Mouse (Mus musculus): ENCODE results near the gene Flt1. TPM values are rescaled to one million over a fixed set of nuclear protein-coding genes. Genes with fewer than 3 reads are reported as not detected.

The Flt1 gene
- polyA plus RNA-seq, 1 experiment from 2014 or later = 3.9 TPM

GRCm38 (mm10) chr5:147630426-147631290, 95.2 kb downstream of the Flt1 start:
- no peak for TF ChIP-seq CTCF (IDR thresholded peaks at IDR 0.05; ENCODE audit: low read depth)
- TF ChIP-seq EP300 (optimal IDR thresholded peaks at IDR 0.05) = no peak
- Histone ChIP-seq H3K9ac (ENCODE audit: low read length) (no peak overlapping the region), H3K4me3 (ENCODE audit: low read depth, low read length) (no peak overlapping the region), H3K9me3 (ENCODE audit: control insufficient read depth, low read length) (no peaks in the 10 kb centered on the region), H3K4me1 (replicated peaks; ENCODE audit: control insufficient read depth, insufficient read depth) (no peaks in the 10 kb centered on the region), H3K4me2 (replicated peaks; ENCODE audit: low read depth) (no peak overlapping the region), H3K27ac (replicated peaks) (no peak overlapping the region), H3K36me3 (ENCODE audit: control insufficient read depth, insufficient read depth, low read length) (no peaks in the 10 kb centered on the region), H3K27me3 (ENCODE audit: control insufficient read depth, insufficient read depth, low read length) (no peaks in the 10 kb centered on the region)
- no peak for DNase-seq (ENCODE audit: low spot score)
- 76% methylated on average over 17 of the region's 17 CpGs for WGBS
- no peak for ATAC-seq (ENCODE audit: low FRiP score, low TSS enrichment)

DNA sequence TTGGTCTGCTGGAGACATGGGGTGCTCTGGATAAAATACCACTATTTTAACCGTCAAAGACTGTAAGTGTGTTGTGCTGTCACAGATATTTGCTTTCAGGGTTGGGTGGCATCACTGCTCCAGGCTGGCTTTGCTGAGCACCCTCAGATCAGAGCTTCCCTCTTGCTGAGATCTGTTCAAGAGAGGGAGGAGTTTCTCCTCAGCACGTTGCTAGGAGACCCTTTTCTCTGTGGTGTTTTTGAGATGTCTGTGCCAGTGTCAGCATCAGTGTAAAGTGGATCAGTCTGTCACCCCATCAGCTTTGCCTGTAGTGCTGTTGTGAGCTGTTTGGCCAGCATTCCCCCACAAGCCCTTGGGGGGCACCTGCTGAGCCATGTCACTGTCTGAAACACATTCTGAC, 98.9 kb downstream of the Flt1 start:
- no peaks in the 10 kb centered on the region for H3K4me1 ChIP-seq (replicated peaks; ENCODE audit: control insufficient read depth, insufficient read depth)
- no peaks in the 10 kb centered on the region for H3K9me3 ChIP-seq (ENCODE audit: control insufficient read depth, low read length)
- ATAC-seq (ENCODE audit: low FRiP score, low TSS enrichment) = no peak
- DNase-seq (ENCODE audit: low spot score) = no peak
- H3K4me3 ChIP-seq (ENCODE audit: low read depth, low read length) = no peak overlapping the region
- no peak overlapping the region for H3K9ac ChIP-seq (ENCODE audit: low read length)
- H3K4me2 ChIP-seq (replicated peaks; ENCODE audit: low read depth) = no peak overlapping the region
- no peaks in the 10 kb centered on the region for H3K36me3 ChIP-seq (ENCODE audit: control insufficient read depth, insufficient read depth, low read length)
- H3K27me3 ChIP-seq (ENCODE audit: control insufficient read depth, insufficient read depth, low read length) = no peaks in the 10 kb centered on the region
- WGBS = 65% methylated on average over 2 of the region's 2 CpGs
- TF ChIP-seq CTCF (IDR thresholded peaks at IDR 0.05; ENCODE audit: low read depth) (no peak), EP300 (optimal IDR thresholded peaks at IDR 0.05) (no peak)
- H3K27ac ChIP-seq (replicated peaks) = no peak overlapping the region

DNA sequence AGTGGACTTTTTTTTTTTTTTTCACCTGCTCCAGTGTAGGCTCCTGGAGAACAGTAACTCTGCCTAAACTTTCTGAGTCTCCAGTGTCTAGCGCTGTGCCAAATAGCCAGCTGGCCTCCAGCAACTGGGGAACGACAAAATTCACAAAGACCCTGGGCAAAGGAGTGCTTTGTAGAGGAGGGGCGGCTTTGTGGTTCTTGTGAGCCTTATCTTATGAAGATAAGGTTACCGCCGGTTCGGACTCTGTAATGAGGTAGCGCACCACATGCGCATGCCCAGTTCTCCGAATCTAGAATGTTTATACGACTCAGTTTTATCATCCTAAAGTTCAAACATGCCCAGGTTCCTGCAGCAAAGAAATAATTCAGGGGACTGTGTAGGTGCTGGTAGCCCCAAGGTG, 102.1 kb downstream of the Flt1 start:
- H3K9ac ChIP-seq (ENCODE audit: low read length) = no peak overlapping the region
- no peaks in the 10 kb centered on the region for H3K27me3 ChIP-seq (ENCODE audit: control insufficient read depth, insufficient read depth, low read length)
- H3K4me2 ChIP-seq (replicated peaks; ENCODE audit: low read depth) = peak overlapping the region; percentile 29; the same call in 1 of the 2 replicates
- WGBS = 51% methylated on average over 10 of the region's 10 CpGs
- H3K4me1 ChIP-seq (replicated peaks; ENCODE audit: control insufficient read depth, insufficient read depth) = no peaks in the 10 kb centered on the region
- no peaks in the 10 kb centered on the region for H3K36me3 ChIP-seq (ENCODE audit: control insufficient read depth, insufficient read depth, low read length)
- DNase-seq (ENCODE audit: low spot score) = peak; percentile 24
- no peak overlapping the region for H3K4me3 ChIP-seq (ENCODE audit: low read depth, low read length)
- no peak for TF ChIP-seq EP300 (optimal IDR thresholded peaks at IDR 0.05)
- TF ChIP-seq CTCF (IDR thresholded peaks at IDR 0.05; ENCODE audit: low read depth) = no peak
- H3K27ac ChIP-seq (replicated peaks) = no peak overlapping the region
- no peak for ATAC-seq (ENCODE audit: low FRiP score, low TSS enrichment)
- no peaks in the 10 kb centered on the region for H3K9me3 ChIP-seq (ENCODE audit: control insufficient read depth, low read length)

DNA sequence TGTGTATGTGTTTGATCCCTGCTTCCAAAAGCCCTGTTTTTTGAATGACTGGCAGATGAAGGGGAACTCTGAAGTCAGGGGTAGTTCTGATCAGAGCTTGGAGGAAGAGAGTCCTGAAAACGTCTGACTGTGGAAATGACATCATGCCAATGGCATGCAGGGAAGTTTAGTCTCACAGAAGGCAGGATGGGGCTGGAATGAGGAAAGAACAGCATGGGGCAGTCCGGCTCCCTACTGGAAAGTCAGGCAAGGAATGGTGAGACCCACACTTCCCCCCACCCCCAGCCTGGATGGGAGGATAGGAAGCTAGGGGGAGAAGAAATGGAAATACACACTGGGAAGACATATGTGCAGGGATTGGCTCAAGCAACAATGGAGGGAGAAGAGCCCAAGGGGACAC, 105.6 kb downstream of the Flt1 start:
- no peak overlapping the region for H3K4me2 ChIP-seq (replicated peaks; ENCODE audit: low read depth)
- H3K27me3 ChIP-seq (ENCODE audit: control insufficient read depth, insufficient read depth, low read length) = no peaks in the 10 kb centered on the region
- no peaks in the 10 kb centered on the region for H3K4me1 ChIP-seq (replicated peaks; ENCODE audit: control insufficient read depth, insufficient read depth)
- DNase-seq (ENCODE audit: low spot score) = no peak
- 7% methylated on average over 2 of the region's 2 CpGs for WGBS
- TF ChIP-seq EP300 (optimal IDR thresholded peaks at IDR 0.05) (no peak), CTCF (IDR thresholded peaks at IDR 0.05; ENCODE audit: low read depth) (no peak)
- no peak for ATAC-seq (ENCODE audit: low FRiP score, low TSS enrichment)
- H3K4me3 ChIP-seq (ENCODE audit: low read depth, low read length) = no peak overlapping the region
- H3K9me3 ChIP-seq (ENCODE audit: control insufficient read depth, low read length) = no peaks in the 10 kb centered on the region
- no peaks in the 10 kb centered on the region for H3K36me3 ChIP-seq (ENCODE audit: control insufficient read depth, insufficient read depth, low read length)
- no peak overlapping the region for H3K27ac ChIP-seq (replicated peaks)
- H3K9ac ChIP-seq (ENCODE audit: low read length) = no peak overlapping the region

DNA sequence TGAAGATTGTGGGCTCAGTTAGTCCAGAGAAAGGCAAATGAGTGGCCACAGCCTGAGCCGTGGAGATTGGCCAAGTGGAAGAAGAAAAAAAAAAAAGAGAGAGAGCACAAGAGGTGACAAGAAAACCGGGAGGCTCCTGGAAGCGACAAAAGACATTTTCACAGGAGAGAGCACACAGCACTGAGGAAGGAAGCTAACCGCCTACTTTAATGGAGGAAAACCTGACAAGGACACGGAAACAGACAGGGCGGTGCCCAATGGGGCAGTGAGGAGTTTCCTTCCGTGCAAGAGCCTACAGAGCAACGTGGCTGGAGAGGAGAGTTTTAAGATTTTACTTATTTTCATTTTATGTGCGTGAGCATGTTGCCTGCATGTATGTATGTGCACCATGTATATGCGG, 107.6 kb downstream of the Flt1 start:
- Histone ChIP-seq H3K36me3 (ENCODE audit: control insufficient read depth, insufficient read depth, low read length) (no peaks in the 10 kb centered on the region), H3K9ac (ENCODE audit: low read length) (no peak overlapping the region), H3K9me3 (ENCODE audit: control insufficient read depth, low read length) (no peaks in the 10 kb centered on the region), H3K27ac (replicated peaks) (no peak overlapping the region), H3K4me1 (replicated peaks; ENCODE audit: control insufficient read depth, insufficient read depth) (no peaks in the 10 kb centered on the region), H3K27me3 (ENCODE audit: control insufficient read depth, insufficient read depth, low read length) (no peaks in the 10 kb centered on the region), H3K4me2 (replicated peaks; ENCODE audit: low read depth) (no peak overlapping the region), H3K4me3 (ENCODE audit: low read depth, low read length) (no peak overlapping the region)
- no peak for ATAC-seq (ENCODE audit: low FRiP score, low TSS enrichment)
- no peak for TF ChIP-seq CTCF (IDR thresholded peaks at IDR 0.05; ENCODE audit: low read depth)
- TF ChIP-seq EP300 (optimal IDR thresholded peaks at IDR 0.05) = no peak
- WGBS = 81% methylated on average over 10 of the region's 10 CpGs
- no peak for DNase-seq (ENCODE audit: low spot score)

DNA sequence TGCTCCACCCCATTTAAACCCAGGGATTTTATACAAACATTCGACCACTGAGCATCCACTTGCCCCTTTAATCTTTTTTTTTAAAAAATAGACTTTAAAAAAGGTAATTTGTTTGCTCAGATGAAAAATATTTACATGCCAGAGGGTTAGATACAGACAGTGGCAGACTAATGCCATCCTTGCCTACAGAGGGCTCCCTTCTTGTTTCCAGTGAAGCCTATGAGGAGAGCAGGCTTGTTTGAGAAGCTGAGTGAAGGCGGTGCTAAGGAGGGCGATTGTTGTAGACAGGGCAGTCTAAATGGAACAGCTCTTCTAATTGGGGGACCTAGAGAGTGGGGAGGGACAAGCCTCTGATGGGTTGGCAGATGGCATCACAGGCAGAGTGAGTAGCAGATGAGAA, 109.4 kb downstream of the Flt1 start:
- TF ChIP-seq EP300 (optimal IDR thresholded peaks at IDR 0.05) (no peak), CTCF (IDR thresholded peaks at IDR 0.05; ENCODE audit: low read depth) (peak; percentile 22; the same call in 1 of the 2 replicates)
- no peak for ATAC-seq (ENCODE audit: low FRiP score, low TSS enrichment)
- DNase-seq (ENCODE audit: low spot score) = no peak
- Histone ChIP-seq H3K9me3 (ENCODE audit: control insufficient read depth, low read length) (no peaks in the 10 kb centered on the region), H3K9ac (ENCODE audit: low read length) (no peak overlapping the region), H3K27me3 (ENCODE audit: control insufficient read depth, insufficient read depth, low read length) (no peaks in the 10 kb centered on the region), H3K4me1 (replicated peaks; ENCODE audit: control insufficient read depth, insufficient read depth) (no peaks in the 10 kb centered on the region), H3K36me3 (ENCODE audit: control insufficient read depth, insufficient read depth, low read length) (no peaks in the 10 kb centered on the region), H3K4me3 (ENCODE audit: low read depth, low read length) (no peak overlapping the region), H3K27ac (replicated peaks) (no peak overlapping the region), H3K4me2 (replicated peaks; ENCODE audit: low read depth) (no peak overlapping the region)
- 56% methylated on average over 3 of the region's 3 CpGs for WGBS

All from stomach, postnatal 0 days (tissue).